Mouse (Mus musculus) small intestine, adult 2 months (tissue): Measurements from ENCODE around the gene Coro7.

Experiments used
- CTCF ChIP-seq: fragments of 200-500 bp; IDR thresholded peaks from 2 replicates; pipeline ENCODE4 v1.5.1; 2012; ENCODE audit warnings: low read depth, mild to moderate bottlenecking, control low read depth, inconsistent platforms, low read length, moderate library complexity, mixed read lengths; ENCODE audit not compliant: insufficient replicate concordance, insufficient read length; ENCODE audit errors: extremely low read depth
- POLR2A ChIP-seq: fragments of 200-500 bp; IDR thresholded peaks from 2 replicates; pipeline ENCODE4 v1.6.1; 2012; ENCODE audit warnings: low read depth, mild to moderate bottlenecking, control low read depth, inconsistent platforms, low read length, moderate library complexity

- no peak for TF ChIP-seq POLR2A
- no peak for TF ChIP-seq CTCF
These were observed 2.7 kb downstream of the Coro7 start for GRCm38 (mm10) chr16:4676836-4677235.
